Mouse (Mus musculus) small intestine, adult 2 months (tissue): ENCODE data around the gene Ttc28.

ENCODE experiments used
- CTCF ChIP-seq: fragments of 200-500 bp; IDR thresholded peaks from 2 replicates; pipeline ENCODE4 v1.5.1; 2012; ENCODE audit warnings: low read depth, mild to moderate bottlenecking, control low read depth, inconsistent platforms, low read length, moderate library complexity, mixed read lengths; ENCODE audit not compliant: insufficient replicate concordance, insufficient read length; ENCODE audit errors: extremely low read depth
- POLR2A ChIP-seq: fragments of 200-500 bp; IDR thresholded peaks from 2 replicates; pipeline ENCODE4 v1.6.1; 2012; ENCODE audit warnings: low read depth, mild to moderate bottlenecking, control low read depth, inconsistent platforms, low read length, moderate library complexity

- TF ChIP-seq CTCF (no peak), POLR2A (no peak)
Measured at GRCm38 (mm10) chr5:110979011-110979860, 99.6 kb downstream of the Ttc28 start.
